Mouse (Mus musculus): ENCODE results near the gene Tpra1.

Tpra1 gene

DNA sequence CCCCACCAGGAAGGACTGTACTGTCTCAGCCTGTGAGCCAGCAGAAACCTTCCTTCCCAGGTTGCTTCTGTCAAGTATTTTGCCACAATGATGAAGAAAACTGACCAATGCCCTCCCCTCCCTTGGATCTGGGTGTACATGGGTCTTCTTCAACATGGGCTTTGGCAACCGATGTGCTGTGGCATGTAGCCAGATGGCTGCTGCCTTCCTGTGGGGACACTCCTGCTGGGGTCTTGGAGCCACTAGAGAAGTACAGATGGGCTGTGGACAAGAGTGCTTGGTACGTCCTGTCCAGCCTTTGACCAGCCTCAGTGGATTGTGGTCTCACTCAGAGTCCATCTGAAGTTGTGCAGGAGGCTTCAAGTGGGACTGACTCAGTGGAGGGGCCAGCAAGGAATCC is 56.3 kb downstream of the Tpra1 start:
- DNase-seq, result no peak

DNA sequence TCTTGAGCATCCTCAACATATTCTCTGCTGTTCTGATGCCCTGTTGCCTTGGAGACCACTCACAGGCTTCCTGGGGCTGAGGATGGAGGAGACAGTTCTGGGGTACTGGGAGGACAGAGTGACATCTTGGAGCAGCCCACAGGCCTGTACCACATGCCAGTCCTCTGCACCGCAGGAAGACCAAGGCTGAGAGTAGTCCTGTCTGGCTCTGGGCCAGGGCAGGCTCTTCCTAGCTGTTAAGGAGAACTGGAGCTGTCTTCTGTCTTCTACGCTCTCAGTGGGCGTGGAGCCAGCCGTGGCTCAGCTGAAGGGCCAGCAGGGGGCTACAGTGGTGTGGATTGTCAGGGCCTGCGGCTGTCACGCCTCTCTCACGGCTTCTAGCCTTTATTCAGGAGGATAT is 57.8 kb downstream of the Tpra1 start:
- peak in 1 of 2 experiments; percentile 19 for DNase-seq

DNA sequence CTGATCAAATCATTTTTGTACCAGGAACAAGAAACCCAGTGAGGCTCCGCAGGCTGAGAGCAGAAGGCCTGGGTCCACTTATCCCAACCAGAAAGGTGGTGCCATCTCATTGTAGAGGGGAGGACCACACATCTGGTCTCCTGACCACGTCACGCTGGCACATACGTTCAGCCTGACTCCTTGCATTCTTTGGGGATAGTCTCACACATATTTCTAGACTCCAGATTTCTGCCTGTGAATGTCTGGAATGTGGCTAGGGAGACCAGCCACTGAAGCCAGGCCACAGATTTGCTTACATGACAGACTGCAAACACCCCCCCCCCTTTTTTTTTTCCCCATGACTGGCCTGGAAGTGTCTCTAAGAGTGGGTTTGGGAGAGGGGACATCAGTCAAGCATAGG is 58.9 kb downstream of the Tpra1 start:
- DNase-seq, result no peak
